Mouse (Mus musculus) CH12F3 (cell line): ENCODE results near the gene Clstn2.

Experiments used
- in situ Hi-C: fragments of 300-500 bp; cut with MboI; formaldehyde crosslinking; loops from 2 replicates; pipeline ENCODE4 v1.14.3; 2020; ENCODE audit warnings: low sequenced_read_pairs

Gene Clstn2

DNA sequence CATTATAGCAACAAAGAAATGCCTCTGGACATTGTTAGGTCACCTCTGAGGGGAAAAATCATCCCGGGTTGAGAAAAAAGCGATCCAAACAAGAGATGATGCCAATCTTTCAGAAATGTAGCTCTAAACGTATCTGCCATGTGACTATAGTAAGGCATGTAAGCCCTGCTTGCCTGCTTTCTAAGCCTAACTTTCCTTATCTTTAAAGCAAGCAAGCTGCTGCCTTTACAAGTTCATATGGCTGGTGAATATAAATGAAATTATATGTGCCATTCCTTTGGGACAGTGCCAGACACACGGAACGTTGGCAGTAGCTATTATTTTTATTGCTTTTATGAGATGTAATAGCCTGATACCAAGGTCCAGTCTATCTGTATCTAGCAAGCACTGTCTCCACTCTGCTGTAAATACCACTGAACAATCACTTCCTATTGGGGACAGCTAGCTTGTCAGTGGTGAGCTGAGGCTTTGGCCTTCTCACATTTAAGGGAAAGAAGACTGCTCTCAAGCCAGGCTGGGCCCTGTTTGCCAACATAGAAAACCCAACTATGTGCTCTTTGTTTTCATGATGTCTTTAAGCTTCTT, 252.9 kb downstream of the Clstn2 start:
- in situ Hi-C loops: no loop called here

DNA sequence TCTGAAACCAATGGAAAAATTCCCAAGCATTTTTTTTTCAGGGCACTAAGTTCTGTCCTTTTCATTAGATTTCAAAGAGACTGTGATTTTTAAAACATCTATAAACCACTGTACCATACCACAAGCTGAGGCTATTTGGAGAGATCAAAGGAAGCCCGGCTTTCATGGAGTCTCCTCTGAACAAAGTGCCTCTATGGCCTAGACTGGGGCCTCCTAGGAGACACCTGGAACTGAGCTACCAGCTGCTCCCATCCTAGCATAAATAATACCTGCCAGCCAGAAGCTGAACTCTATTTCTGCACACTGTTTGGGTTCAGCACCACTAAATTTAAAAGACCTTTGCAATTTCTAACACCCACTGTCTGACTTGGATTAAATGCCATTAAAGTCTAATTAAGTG, 257.2 kb downstream of the Clstn2 start:
- in situ Hi-C loops: no loop called here

DNA sequence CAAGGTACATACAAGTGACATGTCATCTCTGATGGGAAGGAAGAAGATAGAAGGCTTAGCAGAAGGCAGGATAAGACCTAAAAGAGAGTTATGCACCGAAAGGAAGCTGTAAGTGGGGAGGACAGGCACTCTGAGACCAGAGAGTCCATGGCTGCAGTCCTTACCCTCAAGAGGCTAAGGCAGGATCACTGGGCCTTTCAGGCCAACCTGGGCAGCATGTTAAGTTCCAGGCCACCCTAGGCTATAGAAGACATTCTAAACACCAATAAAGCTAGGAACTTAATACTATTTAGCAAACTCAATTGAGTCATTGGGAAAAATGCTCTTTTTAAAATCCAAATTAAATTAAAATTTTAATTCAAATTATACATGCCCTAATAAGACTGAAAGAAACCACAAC, 258.0 kb downstream of the Clstn2 start:
- in situ Hi-C loops: no loop called here

GRCm38 (mm10) chr9:97773911-97774310, 259.1 kb downstream of the Clstn2 start:
- in situ Hi-C loops: no loop called here

DNA sequence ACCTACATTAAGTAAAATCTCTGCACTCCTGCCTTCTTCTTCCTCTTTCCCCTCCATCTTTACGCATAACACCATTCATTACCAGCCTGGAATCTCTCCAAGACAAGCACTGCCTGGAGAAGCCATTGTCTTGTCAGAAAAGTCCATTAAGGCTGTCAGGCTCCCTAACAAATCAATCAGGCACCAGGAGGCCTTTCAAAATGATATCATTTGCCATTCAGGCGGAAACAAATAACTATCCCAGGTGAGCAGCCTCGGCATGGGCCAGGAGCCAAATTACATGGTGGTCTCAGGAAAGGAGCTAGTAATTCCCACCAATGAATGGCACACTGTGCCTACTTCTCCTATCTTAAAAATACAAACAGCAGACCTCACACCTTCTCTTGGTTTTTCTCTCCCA, 260.6 kb downstream of the Clstn2 start:
- in situ Hi-C loops: no loop called here

DNA sequence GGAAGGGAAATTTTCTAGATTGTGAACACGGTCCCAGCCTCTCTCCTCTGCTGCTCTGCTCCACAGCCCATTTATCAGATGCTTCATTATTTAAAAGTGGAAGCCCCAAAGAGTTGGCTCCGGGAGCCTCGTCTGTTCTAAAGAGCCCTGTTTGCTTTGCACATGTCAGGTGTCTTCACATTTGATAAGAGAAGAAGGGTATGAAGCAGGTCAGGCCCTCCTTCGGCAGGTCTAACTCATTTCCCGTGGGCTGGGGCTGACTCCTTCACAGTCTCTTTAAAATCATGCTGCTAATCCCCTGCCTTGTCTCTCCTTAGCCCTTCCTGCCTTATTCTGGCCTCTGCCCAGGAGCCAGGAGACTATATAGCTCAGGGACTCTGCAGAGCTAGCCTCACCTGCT, 263.6 kb downstream of the Clstn2 start:
- in situ Hi-C loops: no loop called here

GRCm38 (mm10) chr9:97765251-97765767, 267.7 kb downstream of the Clstn2 start:
- in situ Hi-C loops: no loop called here

GRCm38 (mm10) chr9:97763048-97763447, 269.9 kb downstream of the Clstn2 start:
- in situ Hi-C loops: no loop called here

- in situ Hi-C loops: no loop called here
Measured at GRCm38 (mm10) chr9:97755599-97756270, 277.2 kb downstream of the Clstn2 start.

DNA sequence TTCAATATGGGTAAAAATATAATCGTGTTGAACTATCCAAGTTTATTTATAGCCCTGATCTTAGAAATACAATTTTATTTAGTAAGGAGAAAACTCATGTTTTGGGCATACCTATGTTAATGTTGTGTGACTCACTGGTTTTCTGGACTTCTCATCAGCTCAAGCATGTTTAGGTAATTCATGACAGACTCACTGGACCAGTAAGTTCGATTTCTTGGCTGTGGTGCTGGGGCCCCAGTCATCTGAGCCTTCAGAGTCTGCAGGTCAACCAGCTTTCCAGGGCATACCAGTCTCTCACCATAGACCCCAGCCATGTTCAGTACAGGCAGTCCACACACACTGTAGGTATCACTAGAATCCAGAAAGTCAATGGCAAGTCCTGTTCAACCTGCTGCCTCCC, 279.3 kb downstream of the Clstn2 start:
- in situ Hi-C loops: no loop called here

- in situ Hi-C loops: no loop called here
Measured at GRCm38 (mm10) chr9:97746574-97746973, 286.4 kb downstream of the Clstn2 start.

GRCm38 (mm10) chr9:97727715-97728486, 305.1 kb downstream of the Clstn2 start:
- in situ Hi-C loops: no loop called here

DNA sequence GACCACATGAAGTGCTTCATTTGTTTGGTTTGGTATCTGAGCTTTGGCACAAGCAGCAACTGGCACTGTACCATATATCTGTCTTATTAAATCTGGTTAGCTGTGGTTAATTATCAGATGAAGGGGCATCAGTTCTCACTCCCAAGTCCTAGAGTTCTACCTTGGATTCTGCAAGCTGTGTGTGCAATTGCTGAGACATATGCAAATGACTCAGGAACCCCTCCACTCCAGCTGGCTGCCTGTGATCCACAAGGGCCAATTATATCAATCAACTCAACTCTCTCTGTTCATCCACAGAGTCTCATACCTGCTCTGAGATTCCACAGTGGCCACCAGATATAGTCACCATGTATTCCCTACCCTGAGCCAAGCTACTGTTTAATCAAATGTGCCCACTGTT, 315.3 kb downstream of the Clstn2 start:
- in situ Hi-C loops: no loop called here

GRCm38 (mm10) chr9:97717005-97717404, 316.0 kb downstream of the Clstn2 start:
- in situ Hi-C loops: no loop called here

DNA sequence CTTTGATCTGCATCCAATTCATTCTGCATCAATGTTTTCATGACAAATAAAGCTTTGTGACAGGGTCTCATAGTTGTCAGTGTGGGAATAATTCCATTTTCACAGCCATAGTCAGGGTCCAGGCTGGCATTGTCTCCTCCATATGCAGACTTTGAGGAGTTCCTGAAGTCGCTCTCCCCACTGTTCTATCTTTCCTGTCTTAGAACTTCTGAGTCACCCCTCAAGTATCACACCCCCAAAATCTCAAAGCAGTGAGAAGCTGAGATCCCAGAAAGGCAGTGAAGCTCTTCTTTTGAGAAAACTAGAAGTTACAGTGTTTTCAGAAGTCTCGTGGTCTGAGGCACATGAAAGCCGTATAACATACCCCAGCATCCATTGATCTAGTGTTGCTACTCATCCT, 320.1 kb downstream of the Clstn2 start:
- in situ Hi-C loops: no loop called here

GRCm38 (mm10) chr9:97703901-97704503, 329.0 kb downstream of the Clstn2 start:
- in situ Hi-C loops: no loop called here

DNA sequence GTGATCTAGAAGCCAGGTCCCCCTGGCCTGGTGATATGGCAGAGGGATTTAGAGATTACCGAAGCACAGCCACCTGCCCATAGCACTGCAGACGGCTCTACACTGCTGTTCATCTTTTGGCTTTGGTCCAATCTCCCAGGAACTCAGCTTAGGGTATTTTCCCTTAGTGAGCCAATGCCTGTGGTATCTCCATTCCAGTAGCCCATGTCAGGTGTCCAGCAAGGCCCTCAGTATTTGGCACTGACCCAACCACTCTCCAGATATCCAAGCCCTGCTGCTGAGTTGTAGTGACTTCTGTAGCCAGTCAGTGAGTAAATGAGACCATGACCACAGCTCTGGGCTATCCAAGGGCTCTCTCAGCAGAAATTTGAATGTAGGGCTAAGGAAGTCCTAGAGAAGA, 330.0 kb downstream of the Clstn2 start:
- in situ Hi-C loops: no loop called here

DNA sequence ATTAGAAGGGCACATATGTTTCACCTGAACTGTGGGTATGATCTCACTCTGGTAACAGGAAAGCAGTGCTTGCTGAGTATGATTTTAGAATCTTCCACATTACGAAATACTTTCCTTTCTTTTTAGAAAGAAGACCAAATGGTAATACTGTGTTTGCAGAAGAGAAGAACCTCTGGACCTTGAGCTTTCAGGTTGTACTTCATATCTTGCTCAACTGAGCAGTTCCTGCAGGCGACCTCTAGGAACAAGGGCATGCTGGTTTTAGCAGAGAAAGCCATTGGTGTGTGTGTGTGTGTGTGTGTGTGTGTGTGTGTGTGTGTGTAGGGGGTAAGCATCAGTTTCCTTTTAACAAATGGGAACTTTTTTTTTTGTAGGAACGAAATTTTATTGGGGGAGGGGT, 333.0 kb downstream of the Clstn2 start:
- in situ Hi-C loops: no loop called here

- in situ Hi-C loops: no loop called here
Measured at GRCm38 (mm10) chr9:97699020-97699419, 334.0 kb downstream of the Clstn2 start.

GRCm38 (mm10) chr9:97698071-97698470, 334.9 kb downstream of the Clstn2 start:
- in situ Hi-C loops: no loop called here

DNA sequence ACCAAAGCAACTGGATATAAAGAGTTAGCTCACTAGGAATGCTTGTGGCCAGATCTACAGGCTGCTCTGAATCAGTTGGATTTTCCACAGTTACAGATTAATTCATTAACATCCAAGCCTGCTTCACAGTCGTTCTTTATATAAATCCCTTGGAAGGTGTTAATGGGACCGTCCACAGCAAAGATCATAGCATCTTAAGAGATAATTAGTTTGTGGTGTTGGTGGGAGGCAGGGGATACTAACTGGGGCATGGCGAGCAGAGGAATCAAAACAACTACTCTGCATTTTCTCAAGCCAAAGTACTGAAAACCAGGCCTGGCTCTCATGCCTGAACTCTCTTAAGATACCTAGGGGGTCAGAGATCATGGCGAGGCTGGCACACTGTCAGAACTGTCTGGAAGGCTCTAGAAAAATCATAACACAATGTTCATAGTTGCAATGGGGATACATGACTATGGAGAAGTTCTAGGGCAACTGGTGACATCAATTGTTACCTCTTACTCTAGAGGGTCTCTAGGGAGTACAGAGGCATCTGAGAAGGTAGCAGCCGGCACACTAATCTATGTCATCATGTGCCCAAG, 336.2 kb downstream of the Clstn2 start:
- in situ Hi-C loops: no loop called here
